Mouse (Mus musculus) ES-E14 (cell line): ENCODE data around the gene Mrgpra1.

Experiments
- CHD2 ChIP-seq: IDR thresholded peaks from 2 replicates; pipeline ENCODE4 v1.6.1; 2014; ENCODE audit warnings: mild to moderate bottlenecking, low read depth, low read length, inconsistent platforms
- MAFK ChIP-seq: IDR thresholded peaks from 2 replicates; pipeline ENCODE4 v1.6.1; 2014; ENCODE audit warnings: mild to moderate bottlenecking, low read depth, low read length, inconsistent platforms; ENCODE audit not compliant: insufficient read depth
- ZC3H11A ChIP-seq: IDR thresholded peaks from 2 replicates; pipeline ENCODE4 v1.6.1; 2012; ENCODE audit warnings: low read depth, mild to moderate bottlenecking, inconsistent platforms, low read length, borderline replicate concordance

GRCm38 (mm10) chr7:47401125-47401524, 47.1 kb upstream of the Mrgpra1 start:
- TF ChIP-seq CHD2 = no peak
- TF ChIP-seq MAFK = no peak
- no peak for TF ChIP-seq ZC3H11A
